Mouse (Mus musculus) neural tube, embryonic 14.5 days (tissue): ENCODE results near the gene Cdk5r2. TPM values are rescaled to one million over a fixed set of nuclear protein-coding genes. Genes with fewer than 3 reads are reported as not detected.

Experiments used
- ATAC-seq: fragments of 200-750 bp; cut with Nextera tagmentation; 2 replicates; pipeline ENCODE4 v1.8.0; 2017; ENCODE audit warnings: low read depth, mild to moderate bottlenecking, moderate TSS enrichment, moderate library complexity
- H3K27ac ChIP-seq: fragments of 300-500 bp; sonication (generic); 2 replicates; pipeline ENCODE4 v1.5.1; 2014; ENCODE audit warnings: low read depth, mild to moderate bottlenecking, control low read depth, low read length, moderate library complexity, mixed read lengths
- H3K27me3 ChIP-seq: fragments of 300-500 bp; sonication (generic); 2 replicates; pipeline ENCODE4 v1.6.1; 2014; ENCODE audit warnings: low read length; ENCODE audit not compliant: control insufficient read depth, insufficient read depth
- H3K36me3 ChIP-seq: fragments of 300-500 bp; sonication (generic); 2 replicates; pipeline ENCODE4 v1.6.1; 2014; ENCODE audit warnings: low read length, mixed read lengths; ENCODE audit not compliant: control insufficient read depth, insufficient read depth
- H3K4me1 ChIP-seq: fragments of 300-500 bp; sonication (generic); 2 replicates; pipeline ENCODE4 v1.6.1; 2014; ENCODE audit warnings: low read length; ENCODE audit not compliant: control insufficient read depth, insufficient read depth
- H3K4me2 ChIP-seq: fragments of 300-500 bp; sonication (generic); 2 replicates; pipeline ENCODE4 v1.6.1; 2014; ENCODE audit warnings: mild to moderate bottlenecking, low read depth, low read length, control low read depth
- H3K4me3 ChIP-seq: fragments of 300-500 bp; sonication (generic); 2 replicates; pipeline ENCODE4 v1.5.1; 2014; ENCODE audit warnings: low read depth, low read length, control low read depth, mixed read lengths
- H3K9ac ChIP-seq: fragments of 300-500 bp; sonication (generic); replicated peaks from 2 replicates; pipeline ENCODE4 v1.6.1; 2014; ENCODE audit warnings: low read depth, mild to moderate bottlenecking, control low read depth, low read length, mixed read lengths
- H3K9me3 ChIP-seq: fragments of 300-500 bp; sonication (generic); 2 replicates; pipeline ENCODE4 v1.6.1; 2016; ENCODE audit warnings: low read length; ENCODE audit not compliant: control insufficient read depth
- WGBS: fragments of 180-500 bp; shearing (Covaris S2); extraction: QIAGEN DNeasy Blood & Tissue Kit; methylation state at CpG from one replicate; pipeline ENCODE4 v1.1.7; 2014; 5-methylcytosine and 5-hydroxymethylcytosine counted together
- polyA plus RNA-seq: library from polyadenylated mRNA; unstranded; fragments of >200 nt; fragmentation: Nextera tagmentation; extraction: Ambion mirVana; gene quantifications from 2 replicates; pipeline ENCODE4 v1.2.1, GENCODE M21; 2014

Cdk5r2 gene
- polyA plus RNA-seq, 1 experiment from 2014 or later: 19.6 TPM

DNA sequence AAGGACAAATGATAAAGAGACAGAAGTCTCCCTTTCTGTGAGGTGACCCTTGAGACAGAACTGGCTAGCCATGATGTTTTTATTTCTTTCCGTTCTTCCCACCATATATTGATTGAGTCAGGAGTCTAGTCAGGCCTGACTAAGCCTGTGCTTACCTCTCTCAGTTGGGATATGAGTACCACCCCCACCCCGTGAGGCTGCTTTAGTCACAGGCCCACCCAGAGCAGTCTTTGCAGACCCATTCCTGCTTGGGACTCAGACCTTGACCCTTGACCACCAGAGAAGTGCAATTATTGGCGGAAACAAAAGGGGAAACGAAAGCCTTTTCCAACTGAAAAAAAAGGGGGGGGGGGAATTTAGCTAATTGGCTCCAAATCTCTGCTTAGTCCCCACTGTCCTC, 2.9 kb downstream of the Cdk5r2 start:
- Histone ChIP-seq H3K27me3 (peaks cover 11% of the 10 kb centered on the region; the same call in 1 of the 2 replicates), H3K4me1 (peaks cover 26% of the 10 kb centered on the region), H3K9ac (peak overlapping the region; percentile 68), H3K9me3 (no peaks in the 10 kb centered on the region), H3K4me2 (peak overlapping the region; percentile 83), H3K27ac (peak overlapping the region; percentile 74), H3K36me3 (no peaks in the 10 kb centered on the region), H3K4me3 (peak overlapping the region; percentile 94)
- WGBS: 5% methylated on average over 4 of the region's 4 CpGs
- ATAC-seq: no peak

DNA sequence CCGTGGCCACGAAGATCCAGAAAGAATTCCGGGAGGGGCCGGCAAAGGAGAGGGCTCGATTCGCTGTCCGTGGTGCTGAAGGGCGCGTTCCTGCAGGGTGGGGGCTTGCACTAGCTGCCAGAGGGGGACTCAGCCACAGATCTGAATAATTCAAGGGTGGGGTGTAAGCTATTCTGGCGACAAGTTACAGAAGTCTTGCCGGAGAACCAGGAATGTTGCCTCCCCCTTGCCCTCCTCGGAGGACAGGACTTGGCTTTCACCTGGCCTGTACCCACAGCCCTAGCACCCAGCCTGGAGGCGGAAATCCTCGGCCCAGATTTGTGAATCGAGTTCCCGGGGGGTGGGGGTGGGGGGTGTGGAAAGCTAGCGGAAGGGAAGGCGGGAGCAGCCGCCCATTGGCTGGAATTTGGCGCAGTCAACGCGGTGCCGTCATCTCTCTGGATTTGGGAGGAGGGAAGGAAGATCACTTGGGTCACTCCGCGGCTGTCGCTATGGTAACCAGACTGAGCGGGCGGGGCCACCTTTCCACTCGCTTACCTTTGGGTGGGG, 3.5 kb downstream of the Cdk5r2 start:
- ATAC-seq: peak; percentile 66
- Histone ChIP-seq H3K27me3 (peaks cover 11% of the 10 kb centered on the region; the same call in 1 of the 2 replicates), H3K27ac (peak overlapping the region; percentile 74), H3K9ac (peak overlapping the region; percentile 68), H3K9me3 (no peaks in the 10 kb centered on the region), H3K4me3 (peak overlapping the region; percentile 94), H3K36me3 (no peaks in the 10 kb centered on the region), H3K4me1 (peaks cover 26% of the 10 kb centered on the region), H3K4me2 (peak overlapping the region; percentile 83)
- WGBS: under 1% methylated on average over 29 of the region's 29 CpGs

GRCm38 (mm10) chr1:74858805-74859204, 4.1 kb downstream of the Cdk5r2 start:
- Histone ChIP-seq H3K4me2 (peak overlapping the region; percentile 83), H3K36me3 (no peaks in the 10 kb centered on the region), H3K9me3 (no peaks in the 10 kb centered on the region), H3K27ac (peak overlapping the region; percentile 48; the same call in 1 of the 2 replicates), H3K27me3 (peaks cover 11% of the 10 kb centered on the region; the same call in 1 of the 2 replicates), H3K4me1 (peaks cover 26% of the 10 kb centered on the region), H3K9ac (peak overlapping the region; percentile 68; the same call in 1 of the 2 replicates), H3K4me3 (peak overlapping the region; percentile 94)
- ATAC-seq: no peak
- 7% methylated on average over 16 of the region's 16 CpGs for WGBS

GRCm38 (mm10) chr1:74859223-74859984, 4.7 kb downstream of the Cdk5r2 start:
- WGBS: 34% methylated on average over 6 of the region's 6 CpGs
- Histone ChIP-seq H3K27ac (peak overlapping the region; percentile 48; the same call in 1 of the 2 replicates), H3K36me3 (no peaks in the 10 kb centered on the region), H3K4me2 (peak overlapping the region; percentile 83), H3K27me3 (peaks cover 11% of the 10 kb centered on the region; the same call in 1 of the 2 replicates), H3K9me3 (no peaks in the 10 kb centered on the region), H3K4me3 (peak overlapping the region; percentile 94), H3K4me1 (peaks cover 22% of the 10 kb centered on the region), H3K9ac (0 out of 2 replicates have a peak overlapping the region, but pooled peaks have one; percentile 68)
- no peak for ATAC-seq

DNA sequence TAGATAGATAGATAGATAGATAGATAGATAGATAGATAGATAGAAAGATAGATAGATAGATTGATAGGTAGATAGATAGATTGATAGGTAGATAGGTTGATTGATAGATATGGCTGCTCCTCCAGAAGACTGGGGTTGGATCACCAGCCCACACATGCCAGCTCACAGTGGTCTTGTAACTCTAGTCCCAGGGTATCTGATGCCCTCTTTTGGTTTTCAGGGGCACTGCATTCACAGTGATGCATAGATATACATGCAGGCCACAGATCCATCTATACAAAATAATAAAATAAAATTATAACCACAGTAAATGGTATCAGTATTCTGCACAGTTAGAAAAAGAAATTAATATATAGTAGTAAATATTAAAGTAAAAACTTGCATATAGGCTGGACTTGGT, 7.0 kb downstream of the Cdk5r2 start:
- Histone ChIP-seq H3K4me3 (no peak overlapping the region), H3K9ac (no peak overlapping the region), H3K9me3 (no peaks in the 10 kb centered on the region), H3K4me2 (no peak overlapping the region), H3K27ac (no peak overlapping the region), H3K27me3 (0 out of 2 replicates have a peak, but pooled peaks cover 2% of the 10 kb centered on the region), H3K36me3 (no peaks in the 10 kb centered on the region), H3K4me1 (peaks cover 21% of the 10 kb centered on the region)
- ATAC-seq: no peak

- Histone ChIP-seq H3K4me1 (no peaks in the 10 kb centered on the region), H3K36me3 (no peaks in the 10 kb centered on the region), H3K9ac (no peak overlapping the region), H3K27ac (no peak overlapping the region), H3K4me2 (no peak overlapping the region), H3K4me3 (no peak overlapping the region), H3K9me3 (no peaks in the 10 kb centered on the region), H3K27me3 (no peaks in the 10 kb centered on the region)
- WGBS: 68% methylated on average over 2 of the region's 2 CpGs
- no peak for ATAC-seq
Observed at GRCm38 (mm10) chr1:74872218-74872617, 17.5 kb downstream of the Cdk5r2 start.

DNA sequence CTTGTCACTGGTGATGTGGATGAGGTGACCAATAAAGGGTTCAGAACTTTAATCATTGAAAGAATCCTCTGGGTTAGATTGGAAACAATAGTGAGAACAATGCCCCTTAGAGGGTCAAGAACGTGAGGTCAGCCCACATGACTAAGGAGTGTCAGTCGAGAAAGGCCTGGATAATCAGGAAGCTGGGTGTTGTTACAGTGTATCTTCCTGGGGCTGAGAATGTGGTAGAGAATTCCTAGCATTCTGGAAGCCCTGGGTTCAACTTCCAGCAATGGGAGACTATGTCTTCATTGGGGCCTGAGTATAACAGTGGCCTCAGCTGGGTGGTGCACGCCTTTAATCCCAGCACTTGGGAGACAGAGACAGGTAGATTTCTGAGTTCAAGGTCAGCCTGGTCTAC, 22.5 kb downstream of the Cdk5r2 start:
- no peak overlapping the region for H3K4me2 ChIP-seq
- ATAC-seq: no peak
- H3K36me3 ChIP-seq: no peaks in the 10 kb centered on the region
- H3K4me3 ChIP-seq: no peak overlapping the region
- H3K4me1 ChIP-seq: peaks cover 4% of the 10 kb centered on the region; the same call in 1 of the 2 replicates
- no peak overlapping the region for H3K27ac ChIP-seq
- WGBS: 52% methylated on average over 3 of the region's 3 CpGs
- peaks cover 17% of the 10 kb centered on the region for H3K27me3 ChIP-seq
- no peaks in the 10 kb centered on the region for H3K9me3 ChIP-seq
- no peak overlapping the region for H3K9ac ChIP-seq

DNA sequence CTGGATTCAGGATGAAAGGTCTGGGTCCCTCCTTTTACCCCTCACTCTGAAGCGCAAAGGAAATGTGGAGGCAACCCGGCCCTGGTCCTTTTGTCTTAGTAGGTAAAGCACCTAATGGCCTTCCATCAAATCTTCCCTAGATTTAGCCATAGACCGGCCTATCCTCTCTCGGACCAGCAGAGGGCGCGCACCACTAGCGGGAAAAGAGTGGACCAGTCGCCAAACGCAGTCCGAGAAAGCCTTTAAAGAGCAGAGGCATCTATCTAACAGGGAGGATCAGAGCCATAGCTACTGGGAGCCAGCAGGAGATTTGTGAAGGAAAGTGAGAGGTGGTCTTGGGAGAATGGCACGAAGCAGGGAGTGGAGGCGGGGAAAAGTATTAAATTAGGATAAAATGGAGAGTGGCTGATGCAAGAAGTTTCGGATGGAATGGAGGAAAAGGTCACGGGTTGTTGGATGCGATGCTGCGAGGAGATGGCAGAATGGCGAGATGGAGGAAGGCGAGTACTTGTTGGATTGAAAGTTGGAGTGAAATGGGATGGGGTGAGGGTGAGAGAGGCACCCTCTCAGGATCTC, 26.1 kb downstream of the Cdk5r2 start:
- Histone ChIP-seq H3K9ac (no peak overlapping the region), H3K4me2 (no peak overlapping the region), H3K4me3 (no peak overlapping the region), H3K4me1 (peaks cover 21% of the 10 kb centered on the region), H3K9me3 (no peaks in the 10 kb centered on the region), H3K27ac (no peak overlapping the region), H3K27me3 (peaks cover 36% of the 10 kb centered on the region), H3K36me3 (no peaks in the 10 kb centered on the region)
- under 1% methylated on average over 18 of the region's 18 CpGs for WGBS
- 0 out of 2 replicates have a peak, but pooled peaks have one; percentile 58 for ATAC-seq
